Mouse (Mus musculus): ENCODE data around the gene Mrrf. TPM values are rescaled to one million over a fixed set of nuclear protein-coding genes. Genes with fewer than 3 reads are reported as not detected.

Gene Mrrf
- polyA plus RNA-seq, 1 experiment from 2014 or later = 26.5 TPM

- no peak overlapping the region for H3K27ac ChIP-seq
- peaks cover 9% of the 10 kb centered on the region for H3K27me3 ChIP-seq
- H3K4me1 ChIP-seq (replicated peaks) = peaks cover 40% of the 10 kb centered on the region
- H3K4me2 ChIP-seq = no peak overlapping the region
- H3K9me3 ChIP-seq = no peaks in the 10 kb centered on the region
- no peak for ATAC-seq (ENCODE audit: insufficient number of reproducible peaks, insufficient read depth, low FRiP score, low TSS enrichment, low read depth)
- no peak overlapping the region for H3K4me3 ChIP-seq (replicated peaks)
- no peak overlapping the region for H3K9ac ChIP-seq (replicated peaks)
- H3K36me3 ChIP-seq = no peaks in the 10 kb centered on the region
Observed at GRCm38 (mm10) chr2:36216546-36216945, 80.4 kb downstream of the Mrrf start.

GRCm38 (mm10) chr2:36216953-36217573 lies 80.9 kb downstream of the Mrrf start:
- 60% methylated on average over 4 of the region's 4 CpGs for WGBS
- no peak for ATAC-seq (ENCODE audit: insufficient number of reproducible peaks, insufficient read depth, low FRiP score, low TSS enrichment, low read depth)
- peaks cover 3% of the 10 kb centered on the region; the same call in 1 of the 2 replicates for H3K27me3 ChIP-seq
- H3K9ac ChIP-seq (replicated peaks) = no peak overlapping the region
- H3K27ac ChIP-seq = no peak overlapping the region
- no peaks in the 10 kb centered on the region for H3K9me3 ChIP-seq
- no peaks in the 10 kb centered on the region for H3K36me3 ChIP-seq
- H3K4me3 ChIP-seq (replicated peaks) = no peak overlapping the region
- H3K4me2 ChIP-seq = no peak overlapping the region
- H3K4me1 ChIP-seq (replicated peaks) = peaks cover 35% of the 10 kb centered on the region

- no peak overlapping the region for H3K9ac ChIP-seq (replicated peaks)
- H3K27ac ChIP-seq = no peak overlapping the region
- no peaks in the 10 kb centered on the region for H3K9me3 ChIP-seq
- 55% methylated on average over 5 of the region's 5 CpGs for WGBS
- H3K4me3 ChIP-seq (replicated peaks) = no peak overlapping the region
- H3K27me3 ChIP-seq = no peaks in the 10 kb centered on the region
- no peak overlapping the region for H3K4me2 ChIP-seq
- H3K4me1 ChIP-seq (replicated peaks) = peaks cover 34% of the 10 kb centered on the region
- no peak for ATAC-seq (ENCODE audit: insufficient number of reproducible peaks, insufficient read depth, low FRiP score, low TSS enrichment, low read depth)
- H3K36me3 ChIP-seq = no peaks in the 10 kb centered on the region
Observed at GRCm38 (mm10) chr2:36217692-36218233, 81.6 kb downstream of the Mrrf start.

GRCm38 (mm10) chr2:36220106-36220505 lies 83.9 kb downstream of the Mrrf start:
- no peaks in the 10 kb centered on the region for H3K36me3 ChIP-seq
- ATAC-seq (ENCODE audit: insufficient number of reproducible peaks, insufficient read depth, low FRiP score, low TSS enrichment, low read depth) = no peak
- H3K9me3 ChIP-seq = no peaks in the 10 kb centered on the region
- H3K9ac ChIP-seq (replicated peaks) = no peak overlapping the region
- no peak overlapping the region for H3K4me2 ChIP-seq
- H3K27me3 ChIP-seq = no peaks in the 10 kb centered on the region
- peaks cover 23% of the 10 kb centered on the region for H3K4me1 ChIP-seq (replicated peaks)
- H3K27ac ChIP-seq = no peak overlapping the region
- 85% methylated on average over 8 of the region's 8 CpGs for WGBS
- H3K4me3 ChIP-seq (replicated peaks) = no peak overlapping the region

GRCm38 (mm10) chr2:36220891-36221290 lies 84.7 kb downstream of the Mrrf start:
- WGBS = 69% methylated on average over 4 of the region's 4 CpGs
- H3K9ac ChIP-seq (replicated peaks) = no peak overlapping the region
- no peaks in the 10 kb centered on the region for H3K9me3 ChIP-seq
- peaks cover 23% of the 10 kb centered on the region for H3K4me1 ChIP-seq (replicated peaks)
- ATAC-seq (ENCODE audit: insufficient number of reproducible peaks, insufficient read depth, low FRiP score, low TSS enrichment, low read depth) = no peak
- H3K4me3 ChIP-seq (replicated peaks) = no peak overlapping the region
- H3K27me3 ChIP-seq = no peaks in the 10 kb centered on the region
- H3K27ac ChIP-seq = no peak overlapping the region
- no peaks in the 10 kb centered on the region for H3K36me3 ChIP-seq
- no peak overlapping the region for H3K4me2 ChIP-seq

DNA sequence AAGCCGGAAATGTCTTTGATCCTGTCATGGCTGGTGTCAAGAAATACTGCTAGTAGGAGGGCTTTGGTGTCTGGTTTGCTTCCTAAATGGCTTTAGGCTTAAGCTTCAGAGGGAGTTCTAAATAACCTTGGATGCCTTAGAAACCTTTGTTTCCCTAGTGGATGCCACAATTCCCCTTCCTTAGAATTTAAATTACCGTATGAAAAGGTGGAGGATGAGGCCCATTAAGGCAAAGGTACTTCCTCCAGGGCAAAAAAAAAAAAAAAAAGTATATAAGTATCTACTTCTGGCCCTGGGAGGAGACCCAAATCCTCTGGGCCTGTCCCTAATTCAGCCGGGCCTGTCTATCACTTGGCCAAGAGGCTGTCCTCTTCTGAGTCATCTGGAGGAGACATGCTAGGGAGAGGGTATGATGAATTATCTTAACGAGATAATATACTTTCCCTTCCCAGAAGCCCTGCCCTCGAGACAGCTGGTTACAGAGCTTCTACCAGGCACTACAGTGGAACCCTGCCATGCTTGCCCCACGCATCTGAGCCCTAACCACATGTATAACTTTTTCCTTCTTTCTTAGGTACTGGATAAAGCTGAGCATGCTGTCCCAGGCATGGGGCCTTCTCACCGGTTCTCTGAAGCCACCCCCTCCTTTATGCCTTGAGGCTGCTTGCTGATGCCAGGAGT lies 86.1 kb downstream of the Mrrf start:
- whole genome bisulfite sequencing = 42% methylated on average over 7 of the region's 7 CpGs

DNA sequence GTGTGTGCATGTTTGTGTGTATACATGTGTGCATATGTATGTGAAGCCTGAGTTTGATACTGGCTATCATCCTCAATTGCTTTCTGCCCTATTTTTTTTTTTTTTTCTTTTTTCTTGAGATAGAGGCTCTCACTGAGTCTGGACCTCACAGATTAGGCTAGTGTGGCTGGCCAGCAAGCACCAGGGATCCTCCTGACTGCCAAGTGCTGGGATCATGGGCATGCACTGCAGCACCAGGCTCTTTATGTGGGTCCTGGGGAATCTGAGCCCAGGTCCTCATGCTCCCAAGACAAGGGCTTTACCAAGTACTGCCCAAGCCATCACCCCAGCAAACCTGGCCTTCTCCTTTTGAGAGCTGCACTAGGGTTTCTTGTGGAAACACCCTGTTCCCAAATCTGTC lies 87.2 kb downstream of the Mrrf start:
- Histone ChIP-seq H3K27me3 (peaks cover 2% of the 10 kb centered on the region), H3K36me3 (no peaks in the 10 kb centered on the region), H3K4me1 (replicated peaks) (peaks cover 5% of the 10 kb centered on the region; the same call in 1 of the 2 replicates), H3K4me2 (no peak overlapping the region), H3K4me3 (replicated peaks) (no peak overlapping the region), H3K9me3 (no peaks in the 10 kb centered on the region), H3K9ac (replicated peaks) (no peak overlapping the region), H3K27ac (no peak overlapping the region)
- no peak for ATAC-seq (ENCODE audit: insufficient number of reproducible peaks, insufficient read depth, low FRiP score, low TSS enrichment, low read depth)

More for the DNA sequence above, 86.1 kb downstream of the Mrrf start:
- Histone ChIP-seq H3K9ac (replicated peaks) (no peak overlapping the region), H3K9me3 (no peaks in the 10 kb centered on the region), H3K4me2 (no peak overlapping the region), H3K36me3 (no peaks in the 10 kb centered on the region), H3K4me1 (replicated peaks) (peaks cover 13% of the 10 kb centered on the region), H3K27me3 (no peaks in the 10 kb centered on the region), H3K4me3 (replicated peaks) (no peak overlapping the region), H3K27ac (no peak overlapping the region)
- ATAC-seq (ENCODE audit: insufficient number of reproducible peaks, insufficient read depth, low FRiP score, low TSS enrichment, low read depth) = no peak

- no peak overlapping the region for H3K9ac ChIP-seq (replicated peaks)
- no peak overlapping the region for H3K27ac ChIP-seq
- H3K4me2 ChIP-seq = no peak overlapping the region
- no peaks in the 10 kb centered on the region for H3K36me3 ChIP-seq
- H3K4me3 ChIP-seq (replicated peaks) = no peak overlapping the region
- 85% methylated on average over 7 of the region's 7 CpGs for WGBS
- H3K4me1 ChIP-seq (replicated peaks) = peaks cover 5% of the 10 kb centered on the region; the same call in 1 of the 2 replicates
- ATAC-seq (ENCODE audit: insufficient number of reproducible peaks, insufficient read depth, low FRiP score, low TSS enrichment, low read depth) = no peak
- no peaks in the 10 kb centered on the region for H3K9me3 ChIP-seq
- H3K27me3 ChIP-seq = peaks cover 10% of the 10 kb centered on the region
Observed at GRCm38 (mm10) chr2:36224153-36224552, 88.0 kb downstream of the Mrrf start.

DNA sequence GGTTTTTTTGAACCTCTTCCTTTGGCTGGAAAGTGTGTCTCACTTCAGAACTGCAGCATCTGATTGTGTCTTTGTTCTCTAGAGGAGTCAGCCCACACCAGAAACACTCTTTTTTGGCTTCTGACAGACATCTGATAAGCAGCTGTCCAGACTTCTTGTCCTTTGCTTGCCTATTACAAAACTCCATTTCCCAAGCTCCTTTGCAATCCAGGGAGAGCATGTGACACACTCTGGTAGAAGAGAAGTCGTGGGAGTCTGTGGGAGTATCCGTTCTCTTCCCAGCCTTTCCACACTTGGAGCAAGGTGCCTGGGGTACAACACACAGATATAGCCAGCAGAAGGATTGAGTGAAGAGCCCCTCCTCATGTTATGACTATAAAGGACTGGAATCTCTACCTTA lies 88.4 kb downstream of the Mrrf start:
- Histone ChIP-seq H3K4me2 (no peak overlapping the region), H3K27me3 (peaks cover 11% of the 10 kb centered on the region), H3K36me3 (no peaks in the 10 kb centered on the region), H3K27ac (no peak overlapping the region), H3K9ac (replicated peaks) (no peak overlapping the region), H3K4me3 (replicated peaks) (no peak overlapping the region), H3K4me1 (replicated peaks) (peaks cover 5% of the 10 kb centered on the region; the same call in 1 of the 2 replicates), H3K9me3 (no peaks in the 10 kb centered on the region)
- ATAC-seq (ENCODE audit: insufficient number of reproducible peaks, insufficient read depth, low FRiP score, low TSS enrichment, low read depth) = no peak
- WGBS = 32% methylated on average over 2 of the region's 2 CpGs

DNA sequence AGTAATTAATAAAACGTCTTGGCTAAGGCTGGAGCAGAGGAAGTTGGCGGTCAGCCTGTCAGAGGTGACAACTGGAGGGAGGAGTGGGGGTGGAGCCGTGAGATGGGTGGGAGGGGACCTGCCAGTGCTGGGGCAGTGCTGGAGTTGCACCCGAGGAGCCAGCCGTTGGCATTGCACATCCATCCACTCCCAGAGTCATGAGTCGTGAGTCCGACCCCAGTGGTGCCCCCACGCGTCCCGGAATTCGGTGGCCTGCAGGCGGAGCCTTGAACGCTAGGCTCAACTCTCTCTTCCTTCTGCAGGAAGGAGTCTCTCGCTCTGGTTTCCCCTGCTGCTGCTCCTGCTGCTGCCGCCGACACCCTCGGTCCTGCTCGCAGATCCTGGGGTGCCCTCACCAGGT lies 94.2 kb downstream of the Mrrf start, which contains the start of gene Ptgs1:
Ptgs1 (plus strand) TSS at position 61 of the 400 bp plus-strand sequence.
- peak within 1 kb of the TSS; percentile 44 for H3K9ac ChIP-seq (replicated peaks)
- peaks cover 13% of the 10 kb centered on the region for H3K4me1 ChIP-seq (replicated peaks)
- H3K4me3 ChIP-seq (replicated peaks) = peak within 1 kb of the TSS; percentile 46
- under 1% methylated on average over 18 of the region's 18 CpGs for WGBS
- H3K27me3 ChIP-seq = peaks cover 30% of the 10 kb centered on the region
- H3K9me3 ChIP-seq = no peaks in the 10 kb centered on the region
- no peak for ATAC-seq (ENCODE audit: insufficient number of reproducible peaks, insufficient read depth, low FRiP score, low TSS enrichment, low read depth)
- H3K36me3 ChIP-seq = no peaks in the 10 kb centered on the region
- no peak within 1 kb of the TSS for H3K27ac ChIP-seq
- peak within 1 kb of the TSS; percentile 81 for H3K4me2 ChIP-seq

GRCm38 (mm10) chr2:36230967-36231366 lies 94.8 kb downstream of the Mrrf start:
- Histone ChIP-seq H3K27me3 (peaks cover 30% of the 10 kb centered on the region), H3K27ac (no peak overlapping the region), H3K36me3 (no peaks in the 10 kb centered on the region), H3K9me3 (no peaks in the 10 kb centered on the region), H3K4me1 (replicated peaks) (peaks cover 17% of the 10 kb centered on the region), H3K4me3 (replicated peaks) (peak overlapping the region; percentile 46), H3K9ac (replicated peaks) (peak overlapping the region; percentile 44), H3K4me2 (peak overlapping the region; percentile 81)
- no peak for ATAC-seq (ENCODE audit: insufficient number of reproducible peaks, insufficient read depth, low FRiP score, low TSS enrichment, low read depth)
- 32% methylated on average over 9 of the region's 10 CpGs for WGBS
